Mouse (Mus musculus) thymus, adult 2 months (tissue): ENCODE results near the gene Dut.

Experiments
- CTCF ChIP-seq: fragments of 200-500 bp; IDR thresholded peaks from 2 replicates; pipeline ENCODE4 v1.5.1; 2012; ENCODE audit warnings: mild to moderate bottlenecking, control low read depth, low read length, moderate library complexity, borderline replicate concordance; ENCODE audit not compliant: control insufficient read depth, poor library complexity, insufficient read depth; ENCODE audit errors: extremely low read depth
- POLR2A ChIP-seq: fragments of 200-500 bp; IDR thresholded peaks from 2 replicates; pipeline ENCODE4 v1.6.1; 2012; ENCODE audit warnings: mild to moderate bottlenecking, low read length, control low read depth, moderate library complexity; ENCODE audit not compliant: control insufficient read depth, poor library complexity, insufficient read depth; ENCODE audit errors: extremely low read depth

DNA sequence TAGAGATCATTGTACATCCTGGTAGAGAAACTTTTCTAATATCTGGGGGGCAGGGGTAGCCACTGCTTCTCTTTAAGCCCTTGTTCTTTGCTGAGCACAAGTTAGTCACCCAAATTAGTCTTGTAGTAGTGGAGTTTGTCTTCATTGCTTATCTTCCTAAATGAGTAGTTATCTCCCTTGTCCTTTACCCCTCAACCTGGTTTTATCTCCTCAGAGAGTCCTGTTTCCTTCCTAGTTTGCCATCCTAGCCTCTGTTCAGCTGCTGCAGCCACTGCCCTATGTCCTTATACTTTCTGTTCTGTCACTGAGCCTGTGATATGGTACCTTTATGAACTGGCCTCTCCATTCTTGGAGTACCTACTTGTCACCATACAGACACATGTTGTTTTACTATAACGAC lies 25.3 kb upstream of the Dut start:
- TF ChIP-seq CTCF = no peak
- TF ChIP-seq POLR2A = no peak
